Mouse (Mus musculus): ENCODE measurements at regions not wholly inside any gene's neighbourhood (a gene's known extent, or its start where the extent isn't known, plus 50 kb on each side); places are given as distances from the start of the nearest gene placed in this dataset.

GRCm38 (mm10) chr2:84042793-84043192 is 52.4 kb downstream of the Gm13691 start:
- ATAC-seq (ENCODE audit: low FRiP score, low TSS enrichment), result no peak
- Histone ChIP-seq H3K9ac (replicated peaks; ENCODE audit: low read length) (no peak overlapping the region), H3K4me2 (replicated peaks; ENCODE audit: low read depth, low read length) (no peak overlapping the region), H3K4me1 (ENCODE audit: insufficient read depth, low read length) (0 out of 2 replicates have a peak, but pooled peaks cover 3% of the 10 kb centered on the region), H3K27me3 (ENCODE audit: insufficient read depth, low read length) (no peaks in the 10 kb centered on the region), H3K9me3 (ENCODE audit: low read length) (no peaks in the 10 kb centered on the region), H3K36me3 (ENCODE audit: insufficient read depth, low read length) (no peaks in the 10 kb centered on the region), H3K27ac (ENCODE audit: low read length) (no peak overlapping the region), H3K4me3 (ENCODE audit: low read length) (no peak overlapping the region)
- WGBS, result 55% methylated on average over 2 of the region's 2 CpGs

GRCm38 (mm10) chr2:84048398-84049140 is 58.2 kb downstream of the Gm13691 start:
- 85% methylated on average over 9 of the region's 9 CpGs for WGBS
- H3K9me3 ChIP-seq (ENCODE audit: low read length), result no peaks in the 10 kb centered on the region
- no peak overlapping the region for H3K27ac ChIP-seq (ENCODE audit: low read length)
- H3K9ac ChIP-seq (replicated peaks; ENCODE audit: low read length), result no peak overlapping the region
- no peaks in the 10 kb centered on the region for H3K4me1 ChIP-seq (ENCODE audit: insufficient read depth, low read length)
- H3K36me3 ChIP-seq (ENCODE audit: insufficient read depth, low read length), result no peaks in the 10 kb centered on the region
- H3K4me2 ChIP-seq (replicated peaks; ENCODE audit: low read depth, low read length), result no peak overlapping the region
- no peak for ATAC-seq (ENCODE audit: low FRiP score, low TSS enrichment)
- H3K27me3 ChIP-seq (ENCODE audit: insufficient read depth, low read length), result no peaks in the 10 kb centered on the region
- H3K4me3 ChIP-seq (ENCODE audit: low read length), result no peak overlapping the region

GRCm38 (mm10) chr2:84051883-84052331 is 61.6 kb downstream of the Gm13691 start:
- Histone ChIP-seq H3K9me3 (ENCODE audit: low read length) (no peaks in the 10 kb centered on the region), H3K4me3 (ENCODE audit: low read length) (no peak overlapping the region), H3K27ac (ENCODE audit: low read length) (no peak overlapping the region), H3K9ac (replicated peaks; ENCODE audit: low read length) (no peak overlapping the region), H3K27me3 (ENCODE audit: insufficient read depth, low read length) (no peaks in the 10 kb centered on the region), H3K4me1 (ENCODE audit: insufficient read depth, low read length) (no peaks in the 10 kb centered on the region), H3K4me2 (replicated peaks; ENCODE audit: low read depth, low read length) (no peak overlapping the region), H3K36me3 (ENCODE audit: insufficient read depth, low read length) (no peaks in the 10 kb centered on the region)
- ATAC-seq (ENCODE audit: low FRiP score, low TSS enrichment), result no peak
- whole genome bisulfite sequencing, result 62% methylated on average over 3 of the region's 3 CpGs

GRCm38 (mm10) chr2:84059246-84059645 is 68.9 kb downstream of the Gm13691 start:
- Histone ChIP-seq H3K4me1 (ENCODE audit: insufficient read depth, low read length) (no peaks in the 10 kb centered on the region), H3K4me3 (ENCODE audit: low read length) (no peak overlapping the region), H3K27ac (ENCODE audit: low read length) (no peak overlapping the region), H3K36me3 (ENCODE audit: insufficient read depth, low read length) (no peaks in the 10 kb centered on the region), H3K9ac (replicated peaks; ENCODE audit: low read length) (no peak overlapping the region), H3K9me3 (ENCODE audit: low read length) (no peaks in the 10 kb centered on the region), H3K4me2 (replicated peaks; ENCODE audit: low read depth, low read length) (no peak overlapping the region), H3K27me3 (ENCODE audit: insufficient read depth, low read length) (no peaks in the 10 kb centered on the region)
- WGBS, result 81% methylated on average over 7 of the region's 7 CpGs
- no peak for ATAC-seq (ENCODE audit: low FRiP score, low TSS enrichment)

- ATAC-seq (ENCODE audit: low FRiP score, low TSS enrichment), result no peak
- H3K4me3 ChIP-seq (ENCODE audit: low read length), result no peak overlapping the region
- H3K27me3 ChIP-seq (ENCODE audit: insufficient read depth, low read length), result no peaks in the 10 kb centered on the region
- H3K4me1 ChIP-seq (ENCODE audit: insufficient read depth, low read length), result no peaks in the 10 kb centered on the region
- H3K27ac ChIP-seq (ENCODE audit: low read length), result no peak overlapping the region
- H3K9me3 ChIP-seq (ENCODE audit: low read length), result no peaks in the 10 kb centered on the region
- H3K9ac ChIP-seq (replicated peaks; ENCODE audit: low read length), result no peak overlapping the region
- no peaks in the 10 kb centered on the region for H3K36me3 ChIP-seq (ENCODE audit: insufficient read depth, low read length)
- H3K4me2 ChIP-seq (replicated peaks; ENCODE audit: low read depth, low read length), result no peak overlapping the region
- WGBS, result 85% methylated on average over 1 of the region's 1 CpGs
Observed at GRCm38 (mm10) chr2:84061221-84061620, 70.9 kb downstream of the Gm13691 start.

GRCm38 (mm10) chr2:84064371-84064770 is 74.0 kb downstream of the Gm13691 start:
- no peak overlapping the region for H3K9ac ChIP-seq (replicated peaks; ENCODE audit: low read length)
- H3K4me2 ChIP-seq (replicated peaks; ENCODE audit: low read depth, low read length), result no peak overlapping the region
- no peak overlapping the region for H3K4me3 ChIP-seq (ENCODE audit: low read length)
- H3K4me1 ChIP-seq (ENCODE audit: insufficient read depth, low read length), result no peaks in the 10 kb centered on the region
- H3K9me3 ChIP-seq (ENCODE audit: low read length), result no peaks in the 10 kb centered on the region
- 68% methylated on average over 2 of the region's 2 CpGs for WGBS
- no peaks in the 10 kb centered on the region for H3K27me3 ChIP-seq (ENCODE audit: insufficient read depth, low read length)
- H3K27ac ChIP-seq (ENCODE audit: low read length), result no peak overlapping the region
- H3K36me3 ChIP-seq (ENCODE audit: insufficient read depth, low read length), result no peaks in the 10 kb centered on the region
- no peak for ATAC-seq (ENCODE audit: low FRiP score, low TSS enrichment)

- 48% methylated on average over 7 of the region's 7 CpGs for WGBS
- no peak overlapping the region for H3K4me2 ChIP-seq (replicated peaks; ENCODE audit: low read depth, low read length)
Observed at GRCm38 (mm10) chr2:84065061-84065460, 74.7 kb downstream of the Gm13691 start.

GRCm38 (mm10) chr2:84065749-84066148 is 75.4 kb downstream of the Gm13691 start:
- H3K4me2 ChIP-seq (replicated peaks; ENCODE audit: low read depth, low read length), result no peak overlapping the region
- H3K27me3 ChIP-seq (ENCODE audit: insufficient read depth, low read length), result no peaks in the 10 kb centered on the region
- no peak overlapping the region for H3K27ac ChIP-seq (ENCODE audit: low read length)
- no peak for ATAC-seq (ENCODE audit: low FRiP score, low TSS enrichment)
- WGBS, result 83% methylated on average over 2 of the region's 2 CpGs
- no peaks in the 10 kb centered on the region for H3K9me3 ChIP-seq (ENCODE audit: low read length)
- H3K4me1 ChIP-seq (ENCODE audit: insufficient read depth, low read length), result no peaks in the 10 kb centered on the region
- no peak overlapping the region for H3K4me3 ChIP-seq (ENCODE audit: low read length)
- H3K9ac ChIP-seq (replicated peaks; ENCODE audit: low read length), result no peak overlapping the region
- no peaks in the 10 kb centered on the region for H3K36me3 ChIP-seq (ENCODE audit: insufficient read depth, low read length)

More at GRCm38 (mm10) chr2:84065061-84065460, 74.7 kb downstream of the Gm13691 start:
- no peak overlapping the region for H3K4me3 ChIP-seq (ENCODE audit: low read length)
- no peaks in the 10 kb centered on the region for H3K4me1 ChIP-seq (ENCODE audit: insufficient read depth, low read length)
- H3K9ac ChIP-seq (replicated peaks; ENCODE audit: low read length), result no peak overlapping the region
- no peaks in the 10 kb centered on the region for H3K27me3 ChIP-seq (ENCODE audit: insufficient read depth, low read length)
- no peaks in the 10 kb centered on the region for H3K9me3 ChIP-seq (ENCODE audit: low read length)
- H3K36me3 ChIP-seq (ENCODE audit: insufficient read depth, low read length), result no peaks in the 10 kb centered on the region
- ATAC-seq (ENCODE audit: low FRiP score, low TSS enrichment), result no peak
- H3K27ac ChIP-seq (ENCODE audit: low read length), result no peak overlapping the region

GRCm38 (mm10) chr2:84066151-84066693 is 75.9 kb downstream of the Gm13691 start:
- WGBS, result 69% methylated on average over 3 of the region's 3 CpGs
- Histone ChIP-seq H3K4me1 (ENCODE audit: insufficient read depth, low read length) (no peaks in the 10 kb centered on the region), H3K36me3 (ENCODE audit: insufficient read depth, low read length) (no peaks in the 10 kb centered on the region), H3K9ac (replicated peaks; ENCODE audit: low read length) (no peak overlapping the region), H3K4me2 (replicated peaks; ENCODE audit: low read depth, low read length) (no peak overlapping the region), H3K4me3 (ENCODE audit: low read length) (no peak overlapping the region), H3K9me3 (ENCODE audit: low read length) (no peaks in the 10 kb centered on the region), H3K27ac (ENCODE audit: low read length) (no peak overlapping the region), H3K27me3 (ENCODE audit: insufficient read depth, low read length) (no peaks in the 10 kb centered on the region)
- ATAC-seq (ENCODE audit: low FRiP score, low TSS enrichment), result no peak

GRCm38 (mm10) chr2:84066785-84067526 is 76.6 kb downstream of the Gm13691 start:
- no peak overlapping the region for H3K4me2 ChIP-seq (replicated peaks; ENCODE audit: low read depth, low read length)
- no peaks in the 10 kb centered on the region for H3K4me1 ChIP-seq (ENCODE audit: insufficient read depth, low read length)
- H3K27ac ChIP-seq (ENCODE audit: low read length), result no peak overlapping the region
- H3K9ac ChIP-seq (replicated peaks; ENCODE audit: low read length), result no peak overlapping the region
- no peak overlapping the region for H3K4me3 ChIP-seq (ENCODE audit: low read length)
- H3K27me3 ChIP-seq (ENCODE audit: insufficient read depth, low read length), result no peaks in the 10 kb centered on the region
- ATAC-seq (ENCODE audit: low FRiP score, low TSS enrichment), result no peak
- 82% methylated on average over 6 of the region's 6 CpGs for WGBS
- H3K9me3 ChIP-seq (ENCODE audit: low read length), result no peaks in the 10 kb centered on the region
- no peaks in the 10 kb centered on the region for H3K36me3 ChIP-seq (ENCODE audit: insufficient read depth, low read length)

All from kidney, embryonic 16.5 days (tissue).